Mouse (Mus musculus): Measurements from ENCODE around the gene Vsir. TPM values are rescaled to one million over a fixed set of nuclear protein-coding genes. Genes with fewer than 3 reads are reported as not detected.

Gene Vsir
- polyA plus RNA-seq, 1 experiment from 2014 or later, result 7.2 TPM

- ATAC-seq, result no peak
- no peaks in the 10 kb centered on the region for H3K27me3 ChIP-seq (replicated peaks)
- H3K9ac ChIP-seq, result no peak overlapping the region
- peaks cover 47% of the 10 kb centered on the region for H3K4me1 ChIP-seq (replicated peaks)
- WGBS, result 82% methylated on average over 4 of the region's 4 CpGs
- peak overlapping the region; percentile 86 for H3K4me2 ChIP-seq (replicated peaks)
- no peaks in the 10 kb centered on the region for H3K36me3 ChIP-seq
- peak overlapping the region; percentile 87; the same call in 1 of the 2 replicates for H3K27ac ChIP-seq
- peak overlapping the region; percentile 51; the same call in 1 of the 2 replicates for H3K4me3 ChIP-seq (replicated peaks)
- no peaks in the 10 kb centered on the region for H3K9me3 ChIP-seq
Measured at GRCm38 (mm10) chr10:60346056-60346455, 595 bp upstream of the Vsir start.

- Histone ChIP-seq H3K9me3 (no peaks in the 10 kb centered on the region), H3K4me2 (replicated peaks) (peak overlapping the region; percentile 86), H3K27ac (peak overlapping the region; percentile 86), H3K36me3 (no peaks in the 10 kb centered on the region), H3K4me3 (replicated peaks) (peak overlapping the region; percentile 51), H3K27me3 (replicated peaks) (no peaks in the 10 kb centered on the region), H3K9ac (peak overlapping the region; percentile 66; the same call in 1 of the 2 replicates), H3K4me1 (replicated peaks) (peaks cover 59% of the 10 kb centered on the region)
- ATAC-seq, result no peak
- WGBS, result 45% methylated on average over 9 of the region's 9 CpGs
Measured at GRCm38 (mm10) chr10:60347768-60348610, 1.3 kb downstream of the Vsir start.

- 35% methylated on average over 6 of the region's 6 CpGs for WGBS
- H3K4me1 ChIP-seq (replicated peaks), result peaks cover 64% of the 10 kb centered on the region
Measured at GRCm38 (mm10) chr10:60349056-60349455, 2.4 kb downstream of the Vsir start.

GRCm38 (mm10) chr10:60349644-60350043 is 3.0 kb downstream of the Vsir start:
- no peaks in the 10 kb centered on the region for H3K27me3 ChIP-seq (replicated peaks)
- peaks cover 64% of the 10 kb centered on the region for H3K4me1 ChIP-seq (replicated peaks)
- H3K9ac ChIP-seq, result no peak overlapping the region
- H3K36me3 ChIP-seq, result no peaks in the 10 kb centered on the region
- no peak overlapping the region for H3K4me3 ChIP-seq (replicated peaks)
- H3K9me3 ChIP-seq, result no peaks in the 10 kb centered on the region
- H3K27ac ChIP-seq, result peak overlapping the region; percentile 86
- 81% methylated on average over 5 of the region's 5 CpGs for WGBS
- ATAC-seq, result no peak
- H3K4me2 ChIP-seq (replicated peaks), result peak overlapping the region; percentile 86

More at GRCm38 (mm10) chr10:60349056-60349455, 2.4 kb downstream of the Vsir start:
- peak overlapping the region; percentile 51; the same call in 1 of the 2 replicates for H3K4me3 ChIP-seq (replicated peaks)
- no peaks in the 10 kb centered on the region for H3K9me3 ChIP-seq
- H3K36me3 ChIP-seq, result no peaks in the 10 kb centered on the region
- H3K9ac ChIP-seq, result no peak overlapping the region
- H3K4me2 ChIP-seq (replicated peaks), result peak overlapping the region; percentile 86
- H3K27ac ChIP-seq, result peak overlapping the region; percentile 86
- no peaks in the 10 kb centered on the region for H3K27me3 ChIP-seq (replicated peaks)
- ATAC-seq, result no peak

DNA sequence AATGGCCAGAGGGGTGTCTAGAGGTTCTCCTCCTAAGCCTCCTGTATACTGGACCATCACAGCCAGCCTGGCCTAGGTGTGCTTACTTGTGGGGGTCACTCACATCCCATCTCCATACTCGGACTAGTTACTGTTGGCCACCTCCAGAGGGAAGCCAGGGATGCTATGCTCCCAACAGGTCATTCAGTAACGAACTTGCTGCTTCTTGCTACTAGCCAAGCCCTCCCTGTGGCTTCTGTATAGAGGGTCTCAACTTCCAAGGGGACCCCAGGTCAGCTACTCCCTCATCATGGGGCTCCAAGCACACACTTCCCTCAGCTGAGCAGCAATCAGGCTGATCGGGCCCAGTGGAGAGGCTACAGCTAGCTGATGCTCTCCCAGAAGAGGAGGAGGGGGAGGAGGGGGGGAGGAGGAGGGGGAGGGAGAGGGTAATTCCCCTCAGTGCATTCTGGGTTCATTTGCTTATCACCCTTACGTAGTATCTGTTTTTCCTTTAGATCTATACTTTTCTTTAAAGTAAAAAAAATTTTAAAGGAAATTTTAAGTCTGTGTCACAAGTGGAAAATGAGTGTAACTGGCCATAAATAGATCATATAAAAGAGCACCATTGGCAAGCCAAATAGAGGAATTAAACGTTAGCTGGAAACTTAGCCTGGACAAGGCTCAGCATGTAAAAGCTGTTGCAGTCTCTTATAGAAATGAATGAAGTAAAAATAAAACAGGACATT is 3.6 kb downstream of the Vsir start:
- no peak for ATAC-seq
- Histone ChIP-seq H3K4me2 (replicated peaks) (peak overlapping the region; percentile 45), H3K27ac (peak overlapping the region; percentile 93), H3K4me3 (replicated peaks) (no peak overlapping the region), H3K36me3 (no peaks in the 10 kb centered on the region), H3K9me3 (no peaks in the 10 kb centered on the region), H3K4me1 (replicated peaks) (peaks cover 64% of the 10 kb centered on the region), H3K27me3 (replicated peaks) (no peaks in the 10 kb centered on the region), H3K9ac (no peak overlapping the region)
- WGBS, result 46% methylated on average over 5 of the region's 5 CpGs

- 18% methylated on average over 3 of the region's 3 CpGs for WGBS
- no peak overlapping the region for H3K4me3 ChIP-seq (replicated peaks)
- H3K9me3 ChIP-seq, result no peaks in the 10 kb centered on the region
- no peak overlapping the region for H3K9ac ChIP-seq
- H3K4me1 ChIP-seq (replicated peaks), result peaks cover 64% of the 10 kb centered on the region
- peak overlapping the region; percentile 93 for H3K27ac ChIP-seq
- peak overlapping the region; percentile 45 for H3K4me2 ChIP-seq (replicated peaks)
- no peaks in the 10 kb centered on the region for H3K27me3 ChIP-seq (replicated peaks)
- peak; percentile 64 for ATAC-seq
- no peaks in the 10 kb centered on the region for H3K36me3 ChIP-seq
Measured at GRCm38 (mm10) chr10:60350805-60351167, 4.1 kb downstream of the Vsir start.

DNA sequence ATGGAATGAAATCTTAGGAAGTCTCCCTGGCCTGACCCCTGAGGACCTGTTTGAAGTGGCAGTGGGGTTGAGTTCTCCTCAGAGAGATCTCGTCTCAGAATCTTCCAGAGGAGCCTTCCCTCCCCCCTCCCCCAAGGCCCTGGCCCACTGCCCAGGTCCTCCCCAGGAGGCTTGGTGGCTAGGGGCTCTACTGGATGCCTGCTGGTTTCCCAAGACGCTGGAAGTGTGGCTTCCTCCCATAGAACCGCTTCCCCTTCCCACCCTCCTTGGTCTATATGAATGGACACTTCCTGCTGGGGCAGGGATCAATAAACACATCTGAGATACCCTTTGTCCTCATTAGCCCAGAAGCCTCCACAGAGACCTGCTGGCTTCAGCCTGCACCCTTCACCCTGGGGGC is 4.6 kb downstream of the Vsir start:
- Histone ChIP-seq H3K27me3 (replicated peaks) (no peaks in the 10 kb centered on the region), H3K27ac (peak overlapping the region; percentile 93), H3K4me2 (replicated peaks) (peak overlapping the region; percentile 45), H3K4me3 (replicated peaks) (no peak overlapping the region), H3K36me3 (no peaks in the 10 kb centered on the region), H3K9me3 (no peaks in the 10 kb centered on the region), H3K9ac (no peak overlapping the region), H3K4me1 (replicated peaks) (peaks cover 60% of the 10 kb centered on the region)
- 19% methylated on average over 3 of the region's 3 CpGs for WGBS
- peak; percentile 24 for ATAC-seq

GRCm38 (mm10) chr10:60351761-60352455 is 5.3 kb downstream of the Vsir start:
- Histone ChIP-seq H3K4me1 (replicated peaks) (peaks cover 53% of the 10 kb centered on the region), H3K36me3 (no peaks in the 10 kb centered on the region), H3K9me3 (no peaks in the 10 kb centered on the region), H3K9ac (no peak overlapping the region), H3K27ac (peak overlapping the region; percentile 93), H3K4me2 (replicated peaks) (peak overlapping the region; percentile 45), H3K4me3 (replicated peaks) (no peak overlapping the region), H3K27me3 (replicated peaks) (no peaks in the 10 kb centered on the region)
- WGBS, result 14% methylated on average over 7 of the region's 7 CpGs
- peak; percentile 70 for ATAC-seq

- H3K4me2 ChIP-seq (replicated peaks), result no peak overlapping the region
- no peaks in the 10 kb centered on the region for H3K9me3 ChIP-seq
- ATAC-seq, result no peak
Measured at GRCm38 (mm10) chr10:60353241-60354002, 6.8 kb downstream of the Vsir start.

GRCm38 (mm10) chr10:60354003-60354325 is 7.3 kb downstream of the Vsir start:
- no peak for ATAC-seq
- Histone ChIP-seq H3K9ac (no peak overlapping the region), H3K27ac (0 out of 2 replicates have a peak overlapping the region, but pooled peaks have one; percentile 93), H3K9me3 (no peaks in the 10 kb centered on the region), H3K4me1 (replicated peaks) (peaks cover 36% of the 10 kb centered on the region), H3K36me3 (no peaks in the 10 kb centered on the region), H3K4me3 (replicated peaks) (no peak overlapping the region), H3K4me2 (replicated peaks) (no peak overlapping the region), H3K27me3 (replicated peaks) (no peaks in the 10 kb centered on the region)
- 91% methylated on average over 4 of the region's 4 CpGs for WGBS

More at GRCm38 (mm10) chr10:60353241-60354002, 6.8 kb downstream of the Vsir start:
- 49% methylated on average over 5 of the region's 5 CpGs for WGBS
- Histone ChIP-seq H3K9ac (no peak overlapping the region), H3K4me3 (replicated peaks) (no peak overlapping the region), H3K27ac (peak overlapping the region; percentile 93), H3K4me1 (replicated peaks) (peaks cover 41% of the 10 kb centered on the region), H3K27me3 (replicated peaks) (no peaks in the 10 kb centered on the region), H3K36me3 (no peaks in the 10 kb centered on the region)

GRCm38 (mm10) chr10:60354881-60355677 is 8.4 kb downstream of the Vsir start:
- 49% methylated on average over 11 of the region's 11 CpGs for WGBS
- no peak for ATAC-seq
- Histone ChIP-seq H3K9me3 (no peaks in the 10 kb centered on the region), H3K4me2 (replicated peaks) (no peak overlapping the region), H3K9ac (no peak overlapping the region), H3K27me3 (replicated peaks) (no peaks in the 10 kb centered on the region), H3K36me3 (no peaks in the 10 kb centered on the region), H3K27ac (peak overlapping the region; percentile 28; the same call in 1 of the 2 replicates), H3K4me3 (replicated peaks) (no peak overlapping the region), H3K4me1 (replicated peaks) (peaks cover 24% of the 10 kb centered on the region)
